Mouse (Mus musculus): Measurements from ENCODE around the gene Kat6b. TPM values are rescaled to one million over a fixed set of nuclear protein-coding genes. Genes with fewer than 3 reads are reported as not detected.

Kat6b gene
- polyA plus RNA-seq, 2 experiments from 2014 or later = 8.2 to 9.6 TPM

DNA sequence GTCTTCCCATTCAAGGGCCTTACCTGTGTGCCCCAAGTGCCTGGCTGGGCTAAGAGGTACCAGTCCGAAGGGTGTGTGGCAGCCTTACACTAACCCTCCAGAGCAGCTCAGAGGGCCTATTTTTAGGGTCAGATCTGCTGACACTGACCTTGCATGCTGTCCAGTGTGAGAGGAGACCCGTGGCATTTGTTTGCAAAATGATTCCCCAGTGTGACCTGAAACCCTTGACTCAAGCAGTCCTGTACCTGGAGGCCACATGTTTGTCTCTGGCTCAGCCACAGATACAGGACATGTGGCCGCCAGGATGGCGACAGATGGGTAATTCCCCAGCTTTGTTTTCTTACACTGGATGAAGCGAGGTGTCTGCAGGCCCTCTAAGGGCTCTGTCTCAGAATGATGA, 233.3 kb downstream of the Kat6b start, which contains the start of gene Dupd1:
Gene Dupd1 (minus strand): TSS at position 91 of the 400 bp plus-strand sequence.
- ATAC-seq = no peak

GRCm38 (mm10) chr14:21719646-21720383, 238.6 kb downstream of the Kat6b start:
- ATAC-seq = no peak

- no peak for ATAC-seq
Observed at GRCm38 (mm10) chr14:21720430-21721205, 239.4 kb downstream of the Kat6b start.

Other genes with a start within 250 kb of the Kat6b start
- gene Dupd1, start 233.1 kb downstream of the Kat6b start, polyA plus RNA-seq (2017; shearing (Covaris generic)) = not detected

Measured in activated CD4-positive, CD25-positive, alpha-beta regulatory T cell, adult 4 months (primary cell).